Mouse (Mus musculus): Measurements from ENCODE around the gene Ift80.

GRCm38 (mm10) chr3:68966527-68967285 lies 37.7 kb downstream of the Ift80 start:
- TF ChIP-seq POLR2A (IDR thresholded peaks at IDR 0.05; ENCODE audit: insufficient read depth, low read length) (no peak), CTCF (IDR thresholded peaks at IDR 0.05; ENCODE audit: low read depth, low read length) (no peak)
